Mouse (Mus musculus) embryo, embryonic 11.5 days (tissue): Measurements from ENCODE around the gene Card9.

Experiments used
- DNase-seq: peaks from one replicate; pipeline ENCODE4 v3.0.0-alpha.2; 2012; ENCODE audit warnings: low read depth, low spot score

The Card9 gene

GRCm38 (mm10) chr2:26305555-26305954 is 55.2 kb downstream of the Card9 start:
- DNase-seq: no peak

- no peak for DNase-seq
Observed at GRCm38 (mm10) chr2:26304711-26305110, 56.0 kb downstream of the Card9 start.
